Mouse (Mus musculus) heart, embryonic 13.5 days (tissue): Measurements from ENCODE around the gene Ucma. TPM values are rescaled to one million over a fixed set of nuclear protein-coding genes. Genes with fewer than 3 reads are reported as not detected.

Experiments
- ATAC-seq: fragments of 200-750 bp; cut with Nextera tagmentation; 2 replicates; pipeline ENCODE4 v1.8.0; 2017; ENCODE audit warnings: moderate TSS enrichment; ENCODE audit not compliant: insufficient number of reproducible peaks, low FRiP score, low TSS enrichment; ENCODE audit errors: extremely low read depth
- H3K27ac ChIP-seq: fragments of 300-500 bp; sonication (generic); replicated peaks from 2 replicates; pipeline ENCODE4 v1.5.1; 2015; ENCODE audit warnings: moderate library complexity, mild to moderate bottlenecking, inconsistent platforms
- H3K27me3 ChIP-seq: fragments of 300-500 bp; sonication (generic); replicated peaks from 2 replicates; pipeline ENCODE4 v1.6.1; 2015; ENCODE audit warnings: mild to moderate bottlenecking, inconsistent platforms
- H3K36me3 ChIP-seq: fragments of 300-500 bp; sonication (generic); 2 replicates; pipeline ENCODE4 v1.6.1; 2015; ENCODE audit warnings: mild to moderate bottlenecking, inconsistent platforms
- H3K4me1 ChIP-seq: fragments of 300-500 bp; sonication (generic); 2 replicates; pipeline ENCODE4 v1.6.1; 2015; ENCODE audit warnings: inconsistent platforms
- H3K4me2 ChIP-seq: fragments of 300-500 bp; sonication (generic); 2 replicates; pipeline ENCODE4 v1.6.1; 2015; ENCODE audit warnings: inconsistent platforms, mild to moderate bottlenecking, moderate library complexity
- H3K4me3 ChIP-seq: fragments of 300-500 bp; sonication (generic); 2 replicates; pipeline ENCODE4 v1.5.1; 2015; ENCODE audit warnings: moderate library complexity, mild to moderate bottlenecking, inconsistent platforms
- H3K9ac ChIP-seq: fragments of 300-500 bp; sonication (generic); 2 replicates; pipeline ENCODE4 v1.6.1; 2015; ENCODE audit warnings: inconsistent platforms, mild to moderate bottlenecking, moderate library complexity
- H3K9me3 ChIP-seq: fragments of 300-500 bp; sonication (generic); 2 replicates; pipeline ENCODE4 v1.6.1; 2016; ENCODE audit warnings: inconsistent platforms
- WGBS: fragments of 180-500 bp; shearing (Covaris S2); methylation state at CpG from one replicate; pipeline ENCODE4 v1.1.7; 2015; ENCODE audit warnings: mixed read lengths; 5-methylcytosine and 5-hydroxymethylcytosine counted together
- polyA plus RNA-seq: library from polyadenylated mRNA; unstranded; fragments of >200 nt; fragmentation: Nextera tagmentation; extraction: Ambion mirVana; gene quantifications from 2 replicates; pipeline ENCODE4 v1.2.1, GENCODE M21; 2015

The Ucma gene
- polyA plus RNA-seq, 1 experiment from 2014 or later: not detected

GRCm38 (mm10) chr2:5028047-5028446, 52.1 kb downstream of the Ucma start:
- Histone ChIP-seq H3K9ac (no peak overlapping the region), H3K27me3 (no peaks in the 10 kb centered on the region), H3K27ac (no peak overlapping the region), H3K9me3 (no peaks in the 10 kb centered on the region), H3K4me2 (no peak overlapping the region), H3K36me3 (peaks cover 38% of the 10 kb centered on the region), H3K4me3 (no peak overlapping the region), H3K4me1 (peaks cover 12% of the 10 kb centered on the region)
- ATAC-seq: peak; percentile 31; the same call in 1 of the 2 replicates
- WGBS: 57% methylated on average over 7 of the region's 7 CpGs

GRCm38 (mm10) chr2:5029808-5030207, 53.9 kb downstream of the Ucma start:
- Histone ChIP-seq H3K36me3 (peaks cover 38% of the 10 kb centered on the region), H3K4me1 (peaks cover 11% of the 10 kb centered on the region), H3K27me3 (no peaks in the 10 kb centered on the region), H3K4me2 (no peak overlapping the region), H3K9ac (no peak overlapping the region), H3K27ac (no peak overlapping the region), H3K4me3 (no peak overlapping the region), H3K9me3 (no peaks in the 10 kb centered on the region)
- WGBS: 91% methylated on average over 4 of the region's 4 CpGs
- ATAC-seq: no peak

GRCm38 (mm10) chr2:5031215-5031614, 55.3 kb downstream of the Ucma start:
- 78% methylated on average over 7 of the region's 7 CpGs for WGBS
- Histone ChIP-seq H3K27me3 (no peaks in the 10 kb centered on the region), H3K36me3 (peaks cover 35% of the 10 kb centered on the region), H3K9me3 (no peaks in the 10 kb centered on the region), H3K27ac (no peak overlapping the region), H3K9ac (no peak overlapping the region), H3K4me3 (no peak overlapping the region), H3K4me2 (no peak overlapping the region), H3K4me1 (peaks cover 11% of the 10 kb centered on the region)
- ATAC-seq: no peak

- 62% methylated on average over 5 of the region's 5 CpGs for WGBS
- peaks cover 11% of the 10 kb centered on the region for H3K4me1 ChIP-seq
- no peaks in the 10 kb centered on the region for H3K9me3 ChIP-seq
- H3K27me3 ChIP-seq: no peaks in the 10 kb centered on the region
- peaks cover 33% of the 10 kb centered on the region for H3K36me3 ChIP-seq
- no peak overlapping the region for H3K27ac ChIP-seq
- no peak overlapping the region for H3K4me3 ChIP-seq
- no peak overlapping the region for H3K4me2 ChIP-seq
- H3K9ac ChIP-seq: no peak overlapping the region
- ATAC-seq: no peak
Measured at GRCm38 (mm10) chr2:5032665-5033064, 56.7 kb downstream of the Ucma start.

- H3K4me1 ChIP-seq: peaks cover 5% of the 10 kb centered on the region
- WGBS: 58% methylated on average over 14 of the region's 15 CpGs
- no peaks in the 10 kb centered on the region for H3K27me3 ChIP-seq
- H3K9me3 ChIP-seq: no peaks in the 10 kb centered on the region
- H3K27ac ChIP-seq: no peak overlapping the region
- no peak overlapping the region for H3K4me2 ChIP-seq
- ATAC-seq: no peak
- peaks cover 33% of the 10 kb centered on the region for H3K36me3 ChIP-seq
- no peak overlapping the region for H3K4me3 ChIP-seq
- H3K9ac ChIP-seq: no peak overlapping the region
Measured at GRCm38 (mm10) chr2:5033546-5034420, 57.9 kb downstream of the Ucma start.

- Histone ChIP-seq H3K4me2 (no peak overlapping the region), H3K4me3 (no peak overlapping the region), H3K4me1 (peaks cover 5% of the 10 kb centered on the region), H3K36me3 (peaks cover 34% of the 10 kb centered on the region), H3K27ac (no peak overlapping the region), H3K9me3 (no peaks in the 10 kb centered on the region), H3K27me3 (no peaks in the 10 kb centered on the region), H3K9ac (no peak overlapping the region)
- no peak for ATAC-seq
- WGBS: 72% methylated on average over 8 of the region's 8 CpGs
Measured at GRCm38 (mm10) chr2:5034801-5035200, 58.9 kb downstream of the Ucma start.

- no peaks in the 10 kb centered on the region for H3K9me3 ChIP-seq
- H3K36me3 ChIP-seq: peaks cover 32% of the 10 kb centered on the region
- peaks cover 5% of the 10 kb centered on the region for H3K4me1 ChIP-seq
- no peak overlapping the region for H3K27ac ChIP-seq
- no peak for ATAC-seq
- H3K27me3 ChIP-seq: no peaks in the 10 kb centered on the region
- WGBS: 83% methylated on average over 9 of the region's 9 CpGs
- no peak overlapping the region for H3K9ac ChIP-seq
- no peak overlapping the region for H3K4me3 ChIP-seq
- no peak overlapping the region for H3K4me2 ChIP-seq
Measured at GRCm38 (mm10) chr2:5035241-5035640, 59.3 kb downstream of the Ucma start.

Other genes with a start within 250 kb of the Ucma start
- gene Sephs1, start 94.6 kb upstream of the Ucma start, polyA plus RNA-seq: 44.2 and 45.3 TPM in 2 replicates
- 134 and 148 TPM in 2 replicates for gene Phyh, start 57.1 kb upstream of the Ucma start, polyA plus RNA-seq
- gene Mcm10, start 36.7 kb downstream of the Ucma start, polyA plus RNA-seq: 16.6 and 17.3 TPM in 2 replicates
- gene Optn, start 87.9 kb downstream of the Ucma start, polyA plus RNA-seq: 13.0 TPM in 2 replicates
- gene Ccdc3, start 161.7 kb downstream of the Ucma start, polyA plus RNA-seq: 10.6 and 12.7 TPM in 2 replicates